Mouse (Mus musculus) CD4-positive helper T cell, adult 2 months (primary cell): ENCODE measurements around the gene Zeb2.

Source experiments
- DNase-seq: peaks from one replicate; pipeline ENCODE4 v3.0.0-alpha.2; 2012; ENCODE audit warnings: low read depth, missing footprints, low spot score

Gene Zeb2

DNA sequence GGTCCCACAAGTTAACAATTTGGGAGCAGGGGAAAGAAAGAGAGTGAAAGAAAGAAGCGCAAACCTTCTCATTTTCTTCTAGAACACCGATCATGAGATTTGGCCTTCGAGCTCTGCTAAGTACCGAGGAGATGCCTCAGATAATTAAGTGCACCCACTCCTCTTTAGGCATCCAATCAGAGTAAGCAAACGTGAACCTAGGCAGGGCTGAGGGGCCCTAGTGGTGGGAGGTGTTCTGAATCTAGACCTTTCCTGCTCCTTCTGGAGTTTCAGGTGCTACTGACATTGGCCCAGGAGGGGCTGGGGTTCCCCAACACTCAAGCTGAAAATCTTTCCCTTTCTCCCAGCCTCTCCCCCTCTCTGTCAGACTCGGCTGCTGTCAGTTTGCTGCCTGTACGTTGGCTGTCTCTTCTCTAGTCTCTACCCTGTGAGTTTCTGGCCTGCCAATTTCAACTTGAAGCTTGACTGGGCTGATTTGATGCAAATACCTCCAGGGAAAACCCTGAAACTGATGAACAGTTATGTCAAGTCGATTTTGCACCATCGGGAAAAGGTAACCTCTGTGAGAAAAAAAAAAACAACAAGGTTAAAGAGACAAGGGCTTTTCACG, 20.5 kb downstream of the Zeb2 start:
- no peak for DNase-seq

DNA sequence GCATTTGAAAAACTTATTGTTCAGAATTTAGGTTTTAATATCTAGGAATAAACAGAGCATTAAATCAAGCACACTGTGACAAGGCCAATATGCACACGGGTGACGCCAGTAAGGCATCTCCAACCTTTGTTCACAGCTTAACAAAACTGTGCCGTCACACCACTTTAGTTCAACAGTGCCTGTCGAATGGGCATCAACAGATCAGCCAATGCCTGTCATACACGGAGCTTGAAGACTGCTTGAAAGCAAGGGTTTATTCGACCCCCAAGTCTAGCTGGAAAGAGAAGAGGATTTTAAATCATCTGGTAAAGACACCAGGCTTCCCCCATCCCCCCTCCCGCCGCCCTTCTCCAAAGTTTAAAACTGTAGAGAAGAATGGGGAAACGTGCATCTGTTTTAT, 21.4 kb downstream of the Zeb2 start:
- DNase-seq, result no peak

DNA sequence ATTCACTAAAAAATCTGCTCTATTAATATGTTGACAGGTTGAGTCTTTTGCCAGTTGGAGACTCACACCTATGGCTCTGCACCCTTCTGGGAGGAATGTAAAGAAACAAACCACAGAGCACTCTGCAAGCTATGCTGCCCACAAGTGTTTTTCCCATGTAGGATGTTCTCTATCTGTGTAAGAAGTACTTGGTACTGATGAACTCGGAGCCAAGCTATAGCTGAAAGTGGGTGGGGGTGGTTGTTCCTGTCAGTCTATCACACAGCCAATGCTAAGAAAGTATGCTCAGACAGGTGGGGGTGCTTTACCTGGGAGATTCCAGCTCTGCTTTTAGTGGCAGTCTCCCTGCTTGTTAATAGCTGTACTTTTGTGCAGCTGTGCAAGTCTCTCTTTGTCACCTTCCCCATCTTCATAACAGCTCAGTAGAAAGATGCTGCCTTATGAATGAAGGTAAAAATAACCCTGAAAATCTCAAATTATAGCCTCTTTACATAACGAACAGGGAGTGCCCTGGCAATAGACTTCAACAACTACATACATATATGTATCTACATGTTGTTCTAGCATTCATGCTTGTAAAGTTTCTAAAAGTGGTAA, 22.7 kb downstream of the Zeb2 start:
- no peak for DNase-seq

DNA sequence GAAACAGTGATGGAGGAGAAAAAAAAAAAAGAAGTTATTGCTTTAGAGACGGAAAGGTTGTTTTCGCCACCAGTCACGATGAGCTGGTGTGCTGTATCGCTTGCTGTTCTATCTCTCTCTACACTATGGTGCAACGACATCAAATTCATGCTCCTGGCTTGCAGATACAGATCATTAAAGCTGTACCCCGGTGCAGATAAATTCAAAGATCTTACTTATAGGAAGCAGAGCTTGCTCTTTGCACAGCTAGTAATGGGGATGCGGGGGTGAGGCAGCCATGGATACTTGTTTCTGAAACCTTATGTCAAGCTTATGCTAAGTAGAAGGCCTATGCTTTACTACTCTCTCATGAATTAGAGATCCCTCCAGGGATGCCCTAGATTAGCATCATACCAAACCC, 23.7 kb downstream of the Zeb2 start:
- DNase-seq, result no peak

DNA sequence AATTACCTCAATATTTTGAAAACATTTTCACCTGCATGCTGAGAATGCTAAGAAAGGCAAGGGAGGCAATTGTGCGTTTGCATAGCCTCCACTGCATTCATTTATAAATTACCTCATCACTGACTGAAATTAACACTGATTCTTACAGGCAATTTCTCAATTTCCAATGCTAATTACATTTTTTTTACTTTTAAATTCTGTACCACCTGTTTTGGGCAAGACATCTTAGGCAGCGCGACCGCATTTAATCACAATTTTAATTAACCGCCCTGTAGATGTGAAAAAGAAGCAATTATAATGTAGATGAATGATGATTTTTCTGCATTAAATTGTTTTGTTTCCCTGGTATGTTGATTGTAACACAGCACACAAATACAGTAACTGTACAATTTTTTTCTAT, 24.5 kb downstream of the Zeb2 start:
- DNase-seq, result no peak

DNA sequence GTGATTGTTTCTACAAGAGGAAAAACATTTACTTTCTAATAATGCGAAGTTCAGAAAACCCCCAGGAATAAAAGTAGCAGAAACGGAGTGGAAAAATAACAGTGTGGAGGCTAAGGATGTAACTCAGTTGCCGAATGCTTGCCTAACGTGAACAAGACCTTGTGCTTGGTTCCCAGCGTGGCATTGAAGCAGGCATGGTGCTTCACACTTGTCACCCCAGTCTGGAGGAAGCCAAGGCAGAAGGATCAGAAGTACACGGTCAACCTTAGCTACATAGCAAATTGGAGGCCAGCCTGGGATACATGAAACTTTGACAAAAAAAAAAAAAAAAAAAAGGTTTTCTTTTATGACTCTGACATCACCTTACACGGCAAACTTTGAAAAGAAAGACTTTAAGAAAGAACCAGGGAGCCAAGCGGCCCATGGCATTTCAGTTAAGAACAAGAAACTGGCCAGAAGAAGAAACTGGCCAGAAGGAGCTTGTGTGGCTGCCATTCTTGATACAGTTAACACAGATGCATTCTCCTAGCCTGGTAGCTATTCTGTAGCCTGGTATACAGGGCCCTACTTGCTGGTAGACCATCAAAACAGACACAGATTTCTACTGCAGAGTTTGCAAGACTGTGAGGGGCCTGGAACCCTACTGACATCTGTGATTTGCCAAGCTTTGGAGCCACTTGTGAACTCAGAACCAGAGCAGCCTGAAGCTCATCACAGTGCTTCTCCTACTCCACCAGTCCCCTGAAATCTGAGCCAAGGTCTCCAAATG, 26.5 kb downstream of the Zeb2 start:
- DNase-seq, result no peak

DNA sequence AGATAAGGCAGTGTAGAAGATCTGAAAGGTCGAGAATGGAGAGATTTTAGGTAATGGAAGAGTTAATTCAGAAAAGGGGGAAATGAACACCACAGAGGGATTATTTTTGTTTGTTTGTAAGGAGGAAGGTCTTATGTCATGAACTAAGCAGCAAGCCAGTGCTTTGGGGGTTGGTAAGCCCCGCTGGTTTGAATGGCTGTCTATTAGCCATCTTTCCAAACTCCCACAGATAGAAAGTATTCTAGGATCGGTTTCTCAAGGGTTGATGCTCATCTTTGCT, 28.0 kb downstream of the Zeb2 start:
- DNase-seq, result no peak

DNA sequence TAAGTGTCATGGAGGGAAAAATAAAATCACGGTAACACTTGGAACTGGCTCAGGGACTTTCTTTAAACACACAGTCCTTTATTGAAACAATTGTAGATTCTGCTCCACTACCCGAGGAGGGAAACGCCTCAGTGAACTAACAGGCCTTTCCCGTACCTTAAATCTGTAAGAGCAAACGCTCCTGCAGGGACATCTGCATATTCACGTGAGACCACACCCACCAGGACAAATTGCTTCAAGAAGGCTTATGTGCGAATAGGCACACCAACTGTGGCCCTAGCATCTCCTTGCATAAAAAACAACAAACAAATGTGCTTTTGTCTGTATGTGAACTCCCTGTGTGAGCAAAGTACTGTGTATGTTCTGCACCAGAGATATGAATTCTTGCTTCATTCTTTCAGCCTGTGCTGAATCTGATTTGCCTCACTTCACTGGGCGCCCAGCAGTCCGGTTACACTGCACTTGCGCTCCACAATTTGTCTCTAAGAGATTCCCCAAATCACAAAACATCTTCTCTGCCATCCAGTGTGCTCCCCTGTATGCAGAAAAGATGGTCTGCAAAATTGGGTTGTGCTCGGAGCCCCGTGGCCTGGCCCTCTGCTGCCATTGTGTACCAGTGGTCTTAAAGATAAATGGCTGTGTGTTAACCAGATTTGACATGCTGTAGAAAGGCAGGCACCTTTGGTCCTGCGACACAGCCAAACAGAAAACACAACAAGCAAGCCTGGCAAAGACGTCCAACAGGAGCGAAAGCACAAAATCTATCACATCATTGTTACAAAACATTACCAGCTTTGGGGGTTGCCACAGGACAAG, 28.6 kb downstream of the Zeb2 start:
- no peak for DNase-seq

DNA sequence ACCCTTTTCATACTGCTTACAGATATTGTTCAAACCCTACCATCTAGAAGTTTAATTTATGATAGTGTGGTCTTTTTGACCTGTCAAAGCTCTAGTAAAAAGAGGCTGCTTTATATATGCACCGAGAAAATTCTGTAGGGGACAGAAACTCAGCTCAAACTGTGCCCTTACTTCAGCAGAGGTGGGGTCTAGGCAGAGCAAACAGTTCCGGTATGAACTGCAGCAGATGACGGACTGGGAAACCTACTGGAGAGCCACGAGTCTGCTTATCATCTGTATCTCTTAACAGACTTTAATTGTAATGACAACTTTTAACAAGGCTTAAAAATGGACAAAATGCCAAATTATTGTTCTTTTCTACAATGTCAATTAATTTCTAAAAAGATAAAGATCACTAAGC, 30.0 kb downstream of the Zeb2 start:
- no peak for DNase-seq

DNA sequence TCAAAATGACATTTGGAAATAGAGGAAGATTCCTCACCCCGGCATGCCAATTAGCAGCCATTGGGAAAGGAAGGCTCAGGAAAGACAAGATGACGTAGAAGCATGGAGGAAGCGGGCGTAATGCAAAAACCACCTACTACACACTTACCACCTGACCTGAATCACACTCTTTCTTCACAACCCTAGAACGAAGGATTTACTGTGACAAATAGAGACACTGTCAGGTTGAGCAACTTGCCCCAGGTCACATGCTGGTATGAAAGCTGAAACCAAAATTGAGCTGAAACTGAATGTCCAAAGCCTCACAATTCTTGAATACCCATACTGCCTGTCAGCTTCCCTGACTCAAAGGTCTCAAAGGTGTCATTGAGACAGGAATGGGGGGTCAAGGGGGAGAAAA, 31.5 kb downstream of the Zeb2 start:
- DNase-seq, result no peak

DNA sequence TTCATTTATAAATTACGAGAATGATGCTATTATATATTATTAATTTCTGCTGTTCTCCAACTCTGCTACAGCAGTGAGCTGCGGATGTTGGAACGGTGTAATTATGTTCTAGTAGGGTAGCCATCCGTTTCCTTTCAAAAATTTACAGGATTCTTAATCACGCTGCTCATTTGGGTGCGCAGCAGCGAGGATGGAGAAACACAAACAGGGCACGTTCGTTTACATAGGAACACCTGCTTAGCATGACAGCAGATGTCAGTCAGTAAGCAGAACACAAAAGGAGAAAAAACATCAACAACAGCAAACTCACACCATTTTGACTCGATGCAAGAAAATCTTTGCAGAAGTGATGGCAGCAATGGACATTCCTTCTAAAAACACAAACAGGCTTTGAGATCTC, 34.2 kb downstream of the Zeb2 start:
- no peak for DNase-seq

DNA sequence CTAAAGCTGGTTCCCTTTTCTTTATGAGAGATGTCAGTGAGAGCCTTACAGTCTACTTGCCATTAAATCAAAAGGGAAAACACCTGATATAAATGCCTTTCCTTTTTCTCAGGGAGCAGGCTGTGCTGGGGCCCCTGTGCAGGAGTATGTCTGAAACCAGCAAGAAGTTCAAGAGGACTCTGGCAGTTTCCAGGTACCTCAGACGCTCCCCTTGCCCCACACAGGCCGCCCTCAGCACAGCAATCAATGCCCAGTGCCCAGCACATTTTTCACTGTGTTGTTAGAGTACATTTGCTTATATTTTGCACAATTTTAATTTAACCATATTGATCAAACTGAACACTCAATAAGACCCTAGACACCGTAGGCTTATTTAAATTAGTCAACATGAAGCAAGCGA, 35.6 kb downstream of the Zeb2 start:
- DNase-seq, result no peak

DNA sequence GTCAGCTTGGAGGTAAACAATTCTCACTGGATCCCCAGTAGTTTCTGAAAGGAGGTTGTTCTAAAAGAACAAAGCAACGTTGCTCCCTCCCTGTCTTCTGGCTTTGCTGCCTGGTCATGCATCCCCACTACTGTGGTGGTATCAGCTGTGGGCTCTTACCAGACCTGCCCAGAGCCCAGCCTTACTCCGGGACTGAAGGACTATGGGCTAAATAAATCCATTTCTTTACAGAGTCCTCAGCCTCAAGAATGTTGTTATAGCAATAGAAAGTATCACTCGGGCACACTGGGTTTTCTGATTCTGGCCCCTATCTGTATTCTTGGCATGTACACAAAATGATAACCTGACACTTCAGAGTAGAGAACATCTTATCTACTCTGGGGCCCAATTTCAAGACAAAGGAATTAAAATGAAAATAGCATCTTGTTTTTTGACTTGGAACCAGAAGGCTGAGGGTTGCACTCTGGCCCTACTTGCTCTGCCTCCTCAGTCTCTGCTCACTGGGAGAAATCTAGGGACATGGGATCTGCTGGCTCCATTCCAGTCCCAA, 39.2 kb downstream of the Zeb2 start:
- no peak for DNase-seq

DNA sequence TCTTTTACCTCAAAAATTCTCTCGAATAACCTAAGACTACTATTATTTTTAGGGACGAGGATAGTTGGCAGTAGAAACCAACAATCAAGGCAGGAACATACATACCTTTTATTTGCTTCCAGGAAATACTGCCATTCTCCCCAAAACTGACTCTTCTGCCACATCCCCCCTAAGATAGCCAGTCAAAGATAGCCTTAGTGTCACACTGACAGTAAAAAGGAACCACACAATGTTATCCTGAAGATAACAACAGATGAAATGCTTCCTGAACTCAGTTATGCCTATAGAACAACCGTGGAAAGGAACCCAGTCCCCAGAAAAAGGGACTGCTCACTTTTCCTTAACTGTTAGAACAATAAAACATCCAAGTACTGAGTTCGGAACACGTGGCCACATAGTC, 39.8 kb downstream of the Zeb2 start:
- DNase-seq, result no peak

DNA sequence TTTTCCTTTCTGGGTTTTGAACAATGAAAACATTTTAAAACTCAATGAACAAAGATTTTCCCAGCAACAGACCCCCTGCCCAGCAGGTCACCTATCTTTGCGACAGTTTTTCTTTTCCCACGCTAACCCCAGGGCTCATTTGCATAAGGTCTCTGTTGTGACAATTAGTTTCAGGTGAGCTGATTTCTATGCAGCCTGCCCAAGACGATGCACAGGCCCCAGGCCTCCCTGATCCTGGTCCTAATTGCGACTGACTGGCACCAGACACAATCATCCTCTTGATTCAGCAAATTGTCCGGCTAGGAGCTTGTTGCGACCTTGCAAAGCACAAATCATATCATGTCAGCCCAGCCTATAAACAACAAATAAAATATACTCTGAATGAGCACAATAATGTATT, 44.2 kb downstream of the Zeb2 start:
- DNase-seq, result no peak

DNA sequence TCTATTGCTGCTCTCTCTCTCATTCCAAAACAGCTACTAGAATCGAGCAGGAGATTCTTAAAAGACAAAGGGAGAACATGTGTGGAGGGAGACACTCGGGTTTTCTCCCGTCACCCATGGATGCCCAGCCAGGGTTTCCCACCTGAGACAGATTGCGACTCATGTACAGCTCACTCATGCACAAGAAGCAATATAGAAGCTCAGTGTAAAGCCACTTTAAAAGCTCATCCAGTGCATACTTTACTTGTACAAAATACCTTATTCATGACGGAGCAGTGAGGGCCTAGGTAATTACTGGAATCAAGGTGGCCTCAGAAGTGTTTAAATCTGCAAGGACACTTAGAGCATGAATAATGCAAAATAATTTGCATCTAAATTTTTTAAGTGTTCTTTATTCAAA, 45.9 kb downstream of the Zeb2 start:
- DNase-seq, result no peak

DNA sequence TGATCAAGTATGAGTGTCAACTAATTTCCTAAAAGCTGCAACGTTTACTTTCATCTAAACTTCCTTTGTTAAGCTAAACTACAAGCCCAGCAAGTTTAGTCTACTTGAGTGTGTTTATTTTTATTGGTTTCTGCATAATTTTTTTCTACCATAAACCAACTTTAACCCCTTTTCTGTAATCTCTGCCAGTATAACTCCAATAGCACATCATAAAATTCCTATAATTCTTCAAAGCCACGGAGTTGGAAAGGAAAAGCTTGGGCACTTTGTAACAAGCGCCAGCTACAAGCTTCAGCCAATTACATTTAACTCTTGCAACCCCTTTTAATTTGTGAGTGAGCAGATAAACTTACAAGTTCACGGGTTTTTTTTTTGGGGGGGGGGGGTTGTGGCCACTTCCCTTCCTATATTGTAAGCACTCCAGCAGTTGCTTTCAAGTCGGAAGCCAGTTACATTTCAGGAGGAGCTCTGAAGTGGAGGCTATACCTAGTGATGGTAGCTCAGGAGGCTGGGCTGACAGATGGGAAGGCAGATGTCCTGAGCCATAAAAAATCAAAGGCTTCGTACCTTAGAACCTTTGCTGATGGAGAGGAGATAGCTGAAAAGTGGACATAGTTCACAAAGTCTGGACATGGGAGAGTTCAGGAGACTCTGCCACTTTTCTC, 46.5 kb downstream of the Zeb2 start:
- DNase-seq, result no peak

DNA sequence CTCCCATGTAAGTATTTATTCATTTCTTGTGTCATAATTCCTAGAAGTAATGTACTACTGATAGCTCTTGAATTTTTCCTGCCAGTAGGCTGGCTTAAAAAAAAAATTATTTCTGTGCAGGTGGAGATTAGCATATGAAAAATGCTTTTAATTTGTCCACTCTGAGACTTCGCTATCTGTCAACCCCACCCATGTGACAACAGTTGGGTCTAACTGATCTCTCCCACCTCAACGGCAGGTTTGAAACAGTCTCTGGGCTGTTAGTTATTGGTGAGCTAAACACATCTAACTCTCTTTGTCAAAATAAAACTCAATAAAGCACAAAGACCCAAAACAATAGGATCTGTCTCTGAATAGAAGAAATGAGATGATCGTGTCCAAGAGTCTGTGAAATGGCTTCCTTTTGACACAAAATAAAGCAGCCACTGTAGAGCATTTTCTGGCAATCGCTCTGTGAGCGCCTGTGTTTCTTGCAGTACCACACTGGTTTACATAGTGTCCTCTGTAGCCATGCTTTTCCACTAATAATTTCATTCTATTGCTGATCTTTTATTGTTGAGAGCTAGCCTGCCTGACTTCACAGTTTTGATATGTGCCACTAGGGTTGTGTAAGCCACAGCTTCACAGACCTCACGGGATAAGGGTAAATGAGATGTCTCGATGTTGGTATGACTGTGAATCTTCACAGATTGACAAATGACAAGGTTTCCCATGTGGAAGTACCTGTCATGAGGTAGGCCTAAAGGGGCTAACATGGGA, 48.2 kb downstream of the Zeb2 start:
- DNase-seq, result no peak

DNA sequence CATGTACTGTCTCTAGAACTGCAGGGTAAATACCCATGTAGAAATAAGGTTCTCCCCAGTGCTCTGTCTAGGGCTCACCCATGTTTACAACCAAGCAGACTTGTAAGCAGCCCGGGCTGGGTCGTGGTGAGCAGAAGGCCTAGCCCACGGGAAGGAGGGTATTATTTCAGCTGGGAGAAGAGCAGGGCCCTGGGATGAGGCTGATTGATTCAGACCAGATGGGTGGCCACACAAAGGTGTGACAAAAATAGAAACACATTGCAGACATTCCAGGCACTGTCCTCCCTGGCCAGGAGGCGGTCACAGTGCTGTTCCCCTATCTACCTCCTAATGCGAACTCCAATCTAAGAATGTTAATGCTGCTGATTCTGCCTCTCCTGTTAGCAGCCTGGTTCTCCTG, 50.1 kb downstream of the Zeb2 start:
- no peak for DNase-seq

DNA sequence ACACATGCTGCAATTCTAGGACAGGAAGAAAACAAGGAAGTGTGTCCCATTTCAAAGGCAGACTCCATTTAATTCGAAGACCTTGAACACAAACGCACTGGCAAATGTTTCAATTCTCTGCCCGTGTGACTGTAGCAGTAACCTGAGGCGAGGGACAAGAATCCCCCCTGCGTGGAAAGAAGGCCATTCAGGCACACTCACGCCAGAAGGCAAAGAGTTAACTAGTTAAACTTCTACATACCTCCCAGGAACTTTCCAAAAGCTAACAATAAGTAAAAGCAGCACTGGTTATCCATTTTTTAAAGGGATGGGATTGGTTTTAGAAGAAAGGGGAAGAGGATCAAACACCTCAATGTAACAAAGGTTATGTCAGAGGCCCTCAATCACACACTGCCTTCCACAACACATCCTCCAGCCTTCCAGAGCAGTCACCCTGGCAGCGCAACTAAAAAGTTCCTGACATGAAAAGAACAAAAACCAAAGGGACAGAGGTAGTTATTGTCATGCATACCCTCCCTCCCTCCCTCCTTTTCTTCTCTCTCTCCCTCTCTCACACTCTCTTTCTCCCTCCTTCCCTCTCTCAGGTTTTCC, 53.8 kb downstream of the Zeb2 start:
- no peak for DNase-seq

DNA sequence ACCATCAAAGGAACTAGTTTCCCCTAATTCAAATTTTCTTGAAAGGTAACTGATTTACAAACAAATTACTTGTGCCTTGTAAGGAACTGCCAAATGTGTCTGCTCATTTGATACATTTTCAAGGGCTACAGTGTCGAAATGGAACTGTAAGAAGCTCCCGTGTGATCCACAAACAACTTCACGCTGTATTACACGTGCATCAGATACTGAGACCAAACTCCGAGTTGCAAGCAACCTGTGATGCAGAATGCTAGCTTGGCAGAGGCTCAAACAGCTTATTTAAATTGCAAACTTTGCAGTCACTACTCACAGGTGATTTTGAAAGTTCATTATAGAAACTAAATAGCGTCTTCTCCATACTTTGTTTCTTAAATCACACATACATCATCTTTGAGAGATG, 55.1 kb downstream of the Zeb2 start:
- no peak for DNase-seq
